Mouse (Mus musculus): ENCODE data around the gene Son.

DNA sequence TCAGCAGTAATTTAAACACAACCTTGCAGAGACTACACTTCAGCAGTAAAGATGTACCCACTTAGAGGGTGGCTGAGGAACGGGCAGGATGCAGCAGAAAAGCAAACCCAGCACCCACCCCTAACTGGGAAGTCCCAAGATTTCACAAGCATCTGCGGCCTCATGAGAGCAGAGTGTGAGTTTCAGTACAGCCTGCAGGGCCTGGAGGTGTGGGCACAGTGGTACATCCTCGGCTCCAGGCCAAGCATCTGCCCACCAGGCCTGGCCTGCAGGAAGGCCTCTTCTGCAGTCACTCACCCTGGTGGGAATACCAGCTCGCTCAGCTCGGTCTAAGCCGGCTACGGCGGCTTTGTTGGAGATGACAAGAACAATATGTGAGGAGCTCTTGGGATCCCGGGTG, 24.2 kb upstream of the Son start:
- TF ChIP-seq CTCF (IDR thresholded peaks at IDR 0.05; ENCODE audit: borderline replicate concordance, extremely low read depth, insufficient read depth, insufficient read length): no peak
- no peak for TF ChIP-seq POLR2A (IDR thresholded peaks at IDR 0.05; ENCODE audit: borderline replicate concordance, extremely low read depth, insufficient read depth, insufficient read length, poor library complexity, severe bottlenecking)

All from brain, embryonic 14.5 days (tissue).